Mouse (Mus musculus) embryo, embryonic 11 days (tissue): ENCODE measurements around the gene Olfr183.
"Not testable (repeated sequence)": the region's sequence is repeated elsewhere in the genome, so short reads cannot be mapped to it uniquely, and the experiment has no call there.

Source experiments
- DNase-seq: peaks from one replicate; pipeline ENCODE4 v3.0.0-alpha.2; 2015

Gene Olfr183

GRCm38 (mm10) chr16:58995057-58995456 is at the start of gene Olfr183:
Gene Olfr183, plus strand, starts transcription at chr16:58995357.
- DNase-seq, result no peak

GRCm38 (mm10) chr16:59007146-59007545 is 12.0 kb downstream of the Olfr183 start:
- no peak for DNase-seq

GRCm38 (mm10) chr16:59013357-59014018 is 18.3 kb downstream of the Olfr183 start:
- no peak for DNase-seq

GRCm38 (mm10) chr16:59030191-59030590 is 35.0 kb downstream of the Olfr183 start, which contains the start of gene Olfr186:
Gene Olfr186, minus strand, starts transcription at chr16:59030291.
- no peak for DNase-seq

- no peak for DNase-seq
Measured at GRCm38 (mm10) chr16:59039710-59040109, 44.6 kb downstream of the Olfr183 start, which contains the start of gene Olfr187. Gene Olfr187, minus strand, starts transcription at chr16:59039767.

- no peak for DNase-seq
Measured at GRCm38 (mm10) chr16:59045835-59046234, 50.7 kb downstream of the Olfr183 start.

- DNase-seq, result no peak
Measured at GRCm38 (mm10) chr16:59047579-59047978, 52.4 kb downstream of the Olfr183 start.

- DNase-seq, result no peak
Measured at GRCm38 (mm10) chr16:59048860-59049259, 53.7 kb downstream of the Olfr183 start.

- DNase-seq, result not testable (repeated sequence)
Measured at GRCm38 (mm10) chr16:59049286-59049685, 54.1 kb downstream of the Olfr183 start.
